Mouse (Mus musculus): ENCODE measurements around the gene Lrrc8a. TPM values are rescaled to one million over a fixed set of nuclear protein-coding genes. Genes with fewer than 3 reads are reported as not detected.

Gene Lrrc8a
- polyA plus RNA-seq, 1 experiment from 2014 or later = 66.0 TPM

- ATAC-seq (ENCODE audit: low FRiP score, low TSS enrichment) (no peak; the same call in 1 of the 2 replicates), DNase-seq (peak; percentile 86)
- 85% methylated on average over 1 of the region's 1 CpGs for WGBS
- Histone ChIP-seq H3K36me3 (ENCODE audit: control insufficient read depth, insufficient read depth, low read length) (peaks cover 18% of the 10 kb centered on the region), H3K9me3 (ENCODE audit: control insufficient read depth, low read length) (no peaks in the 10 kb centered on the region), H3K27ac (replicated peaks; ENCODE audit: low read depth, low read length) (no peak overlapping the region), H3K4me1 (ENCODE audit: control insufficient read depth, insufficient read depth, low read length) (0 out of 2 replicates have a peak, but pooled peaks cover 12% of the 10 kb centered on the region), H3K27me3 (ENCODE audit: control insufficient read depth, insufficient read depth, low read length) (no peaks in the 10 kb centered on the region), H3K4me2 (ENCODE audit: low read length) (no peak overlapping the region), H3K9ac (replicated peaks; ENCODE audit: low read length) (no peak overlapping the region), H3K4me3 (replicated peaks; ENCODE audit: low read depth, low read length) (no peak overlapping the region)
Measured at GRCm38 (mm10) chr2:30270134-30270533, 32.6 kb downstream of the Lrrc8a start.

- DNase-seq = no peak
- Histone ChIP-seq H3K27me3 (ENCODE audit: control insufficient read depth, insufficient read depth, low read length) (no peaks in the 10 kb centered on the region), H3K36me3 (ENCODE audit: control insufficient read depth, insufficient read depth, low read length) (peaks cover 13% of the 10 kb centered on the region), H3K4me1 (ENCODE audit: control insufficient read depth, insufficient read depth, low read length) (peaks cover 10% of the 10 kb centered on the region; the same call in 1 of the 2 replicates), H3K9me3 (ENCODE audit: control insufficient read depth, low read length) (no peaks in the 10 kb centered on the region), H3K4me2 (ENCODE audit: low read length) (no peak within 1 kb of the TSS), H3K27ac (replicated peaks; ENCODE audit: low read depth, low read length) (no peak within 1 kb of the TSS), H3K9ac (replicated peaks; ENCODE audit: low read length) (no peak within 1 kb of the TSS), H3K4me3 (replicated peaks; ENCODE audit: low read depth, low read length) (no peak within 1 kb of the TSS)
- 96% methylated on average over 11 of the region's 11 CpGs for WGBS
- no peak for ATAC-seq (ENCODE audit: low FRiP score, low TSS enrichment)
Measured at GRCm38 (mm10) chr2:30280743-30281142, 43.2 kb downstream of the Lrrc8a start, which contains the start of gene Gm28038. Gene Gm28038 (plus strand): TSS chr2:30281043.

GRCm38 (mm10) chr2:30281651-30282050 lies 44.1 kb downstream of the Lrrc8a start:
- Histone ChIP-seq H3K27me3 (ENCODE audit: control insufficient read depth, insufficient read depth, low read length) (no peaks in the 10 kb centered on the region), H3K4me3 (replicated peaks; ENCODE audit: low read depth, low read length) (no peak overlapping the region), H3K9ac (replicated peaks; ENCODE audit: low read length) (no peak overlapping the region), H3K4me2 (ENCODE audit: low read length) (no peak overlapping the region), H3K36me3 (ENCODE audit: control insufficient read depth, insufficient read depth, low read length) (peaks cover 13% of the 10 kb centered on the region), H3K4me1 (ENCODE audit: control insufficient read depth, insufficient read depth, low read length) (peaks cover 10% of the 10 kb centered on the region; the same call in 1 of the 2 replicates), H3K27ac (replicated peaks; ENCODE audit: low read depth, low read length) (no peak overlapping the region), H3K9me3 (ENCODE audit: control insufficient read depth, low read length) (no peaks in the 10 kb centered on the region)
- WGBS = 86% methylated on average over 3 of the region's 3 CpGs
- no peak for DNase-seq
- no peak for ATAC-seq (ENCODE audit: low FRiP score, low TSS enrichment)

- Histone ChIP-seq H3K4me1 (ENCODE audit: control insufficient read depth, insufficient read depth, low read length) (peaks cover 21% of the 10 kb centered on the region), H3K27ac (replicated peaks; ENCODE audit: low read depth, low read length) (no peak overlapping the region), H3K27me3 (ENCODE audit: control insufficient read depth, insufficient read depth, low read length) (no peaks in the 10 kb centered on the region), H3K4me2 (ENCODE audit: low read length) (no peak overlapping the region), H3K9ac (replicated peaks; ENCODE audit: low read length) (no peak overlapping the region), H3K9me3 (ENCODE audit: control insufficient read depth, low read length) (no peaks in the 10 kb centered on the region), H3K4me3 (replicated peaks; ENCODE audit: low read depth, low read length) (no peak overlapping the region), H3K36me3 (ENCODE audit: control insufficient read depth, insufficient read depth, low read length) (peaks cover 6% of the 10 kb centered on the region)
- no peak for DNase-seq
- 83% methylated on average over 2 of the region's 2 CpGs for WGBS
- ATAC-seq (ENCODE audit: low FRiP score, low TSS enrichment) = no peak
Measured at GRCm38 (mm10) chr2:30283193-30283592, 45.7 kb downstream of the Lrrc8a start.

GRCm38 (mm10) chr2:30285004-30285403 lies 47.5 kb downstream of the Lrrc8a start:
- no peak for ATAC-seq (ENCODE audit: low FRiP score, low TSS enrichment)
- peak overlapping the region; percentile 91 for H3K4me2 ChIP-seq (ENCODE audit: low read length)
- no peaks in the 10 kb centered on the region for H3K27me3 ChIP-seq (ENCODE audit: control insufficient read depth, insufficient read depth, low read length)
- DNase-seq = no peak
- H3K9ac ChIP-seq (replicated peaks; ENCODE audit: low read length) = no peak overlapping the region; the same call in 1 of the 2 replicates
- H3K9me3 ChIP-seq (ENCODE audit: control insufficient read depth, low read length) = no peaks in the 10 kb centered on the region
- peaks cover 21% of the 10 kb centered on the region for H3K4me1 ChIP-seq (ENCODE audit: control insufficient read depth, insufficient read depth, low read length)
- peak overlapping the region; percentile 92; the same call in 1 of the 2 replicates for H3K4me3 ChIP-seq (replicated peaks; ENCODE audit: low read depth, low read length)
- 93% methylated on average over 5 of the region's 5 CpGs for WGBS
- no peak overlapping the region for H3K27ac ChIP-seq (replicated peaks; ENCODE audit: low read depth, low read length)
- H3K36me3 ChIP-seq (ENCODE audit: control insufficient read depth, insufficient read depth, low read length) = peaks cover 6% of the 10 kb centered on the region

GRCm38 (mm10) chr2:30285416-30286181 lies 48.1 kb downstream of the Lrrc8a start:
- ATAC-seq (ENCODE audit: low FRiP score, low TSS enrichment) (peak; percentile 70), DNase-seq (no peak)
- Histone ChIP-seq H3K27ac (replicated peaks; ENCODE audit: low read depth, low read length) (peak overlapping the region; percentile 70; the same call in 1 of the 2 replicates), H3K9me3 (ENCODE audit: control insufficient read depth, low read length) (no peaks in the 10 kb centered on the region), H3K4me1 (ENCODE audit: control insufficient read depth, insufficient read depth, low read length) (peaks cover 21% of the 10 kb centered on the region), H3K36me3 (ENCODE audit: control insufficient read depth, insufficient read depth, low read length) (peaks cover 6% of the 10 kb centered on the region), H3K4me3 (replicated peaks; ENCODE audit: low read depth, low read length) (peak overlapping the region; percentile 92), H3K9ac (replicated peaks; ENCODE audit: low read length) (peak overlapping the region; percentile 83), H3K4me2 (ENCODE audit: low read length) (peak overlapping the region; percentile 91), H3K27me3 (ENCODE audit: control insufficient read depth, insufficient read depth, low read length) (no peaks in the 10 kb centered on the region)
- 14% methylated on average over 38 of the region's 38 CpGs for WGBS

GRCm38 (mm10) chr2:30286192-30287026 lies 48.9 kb downstream of the Lrrc8a start, which contains the start of the genes Dolk and Nup188:
Gene Dolk (minus strand): TSS chr2:30286334.
Gene Nup188 (plus strand): TSS chr2:30286397.
- H3K4me1 ChIP-seq (ENCODE audit: control insufficient read depth, insufficient read depth, low read length) = peaks cover 21% of the 10 kb centered on the region
- peak within 1 kb of the TSS; percentile 70 for H3K27ac ChIP-seq (replicated peaks; ENCODE audit: low read depth, low read length)
- DNase-seq = peak; percentile 99
- H3K4me2 ChIP-seq (ENCODE audit: low read length) = peak within 1 kb of the TSS; percentile 91
- no peaks in the 10 kb centered on the region for H3K9me3 ChIP-seq (ENCODE audit: control insufficient read depth, low read length)
- peak; percentile 95 for ATAC-seq (ENCODE audit: low FRiP score, low TSS enrichment)
- peak within 1 kb of the TSS; percentile 83 for H3K9ac ChIP-seq (replicated peaks; ENCODE audit: low read length)
- H3K36me3 ChIP-seq (ENCODE audit: control insufficient read depth, insufficient read depth, low read length) = peaks cover 6% of the 10 kb centered on the region
- peak within 1 kb of the TSS; percentile 92 for H3K4me3 ChIP-seq (replicated peaks; ENCODE audit: low read depth, low read length)
- WGBS = under 1% methylated on average over 63 of the region's 68 CpGs
- no peaks in the 10 kb centered on the region for H3K27me3 ChIP-seq (ENCODE audit: control insufficient read depth, insufficient read depth, low read length)

- Histone ChIP-seq H3K4me1 (ENCODE audit: control insufficient read depth, insufficient read depth, low read length) (peaks cover 21% of the 10 kb centered on the region), H3K36me3 (ENCODE audit: control insufficient read depth, insufficient read depth, low read length) (peaks cover 6% of the 10 kb centered on the region), H3K9me3 (ENCODE audit: control insufficient read depth, low read length) (no peaks in the 10 kb centered on the region), H3K9ac (replicated peaks; ENCODE audit: low read length) (peak overlapping the region; percentile 83), H3K27ac (replicated peaks; ENCODE audit: low read depth, low read length) (0 out of 2 replicates have a peak overlapping the region, but pooled peaks have one; percentile 52), H3K27me3 (ENCODE audit: control insufficient read depth, insufficient read depth, low read length) (no peaks in the 10 kb centered on the region), H3K4me2 (ENCODE audit: low read length) (peak overlapping the region; percentile 91), H3K4me3 (replicated peaks; ENCODE audit: low read depth, low read length) (peak overlapping the region; percentile 92)
- WGBS = under 1% methylated on average over 10 of the region's 10 CpGs
- ATAC-seq (ENCODE audit: low FRiP score, low TSS enrichment) (no peak), DNase-seq (peak; percentile 63)
Measured at GRCm38 (mm10) chr2:30287027-30287373, 49.5 kb downstream of the Lrrc8a start.
